Mouse (Mus musculus): ENCODE results near the gene Cpb1. TPM values are rescaled to one million over a fixed set of nuclear protein-coding genes. Genes with fewer than 3 reads are reported as not detected.

The Cpb1 gene
- polyA plus RNA-seq (2016; fragmentation: Nextera tagmentation; extraction: Ambion mirVana), result not detected in 2 replicates

GRCm38 (mm10) chr3:20275633-20276032 is at the start of gene Cpb1:
Gene Cpb1 (minus strand): TSS chr3:20275733.
- 90% methylated on average over 3 of the region's 3 CpGs for WGBS

GRCm38 (mm10) chr3:20317233-20317632 is 41.7 kb upstream of the Cpb1 start:
- Histone ChIP-seq H3K4me3 (no peak overlapping the region), H3K27ac (no peak overlapping the region), H3K4me1 (peaks cover 6% of the 10 kb centered on the region), H3K9me3 (no peaks in the 10 kb centered on the region), H3K36me3 (replicated peaks) (no peaks in the 10 kb centered on the region), H3K27me3 (ENCODE audit: poor library complexity, severe bottlenecking) (no peaks in the 10 kb centered on the region)
- 16% methylated on average over 1 of the region's 1 CpGs for WGBS
- DNase-seq (ENCODE audit: extremely low spot score, low spot score), result no peak

More at GRCm38 (mm10) chr3:20275633-20276032, at the start of gene Cpb1:
- no peaks in the 10 kb centered on the region for H3K4me1 ChIP-seq
- no peak within 1 kb of the TSS for H3K4me3 ChIP-seq
- DNase-seq (ENCODE audit: extremely low spot score, low spot score), result no peak
- no peak within 1 kb of the TSS for H3K27ac ChIP-seq
- H3K36me3 ChIP-seq (replicated peaks), result no peaks in the 10 kb centered on the region
- H3K27me3 ChIP-seq (ENCODE audit: poor library complexity, severe bottlenecking), result no peaks in the 10 kb centered on the region
- H3K9me3 ChIP-seq, result no peaks in the 10 kb centered on the region

- Histone ChIP-seq H3K4me1 (no peaks in the 10 kb centered on the region), H3K4me3 (no peak overlapping the region), H3K9me3 (no peaks in the 10 kb centered on the region), H3K27me3 (ENCODE audit: poor library complexity, severe bottlenecking) (no peaks in the 10 kb centered on the region), H3K36me3 (replicated peaks) (no peaks in the 10 kb centered on the region), H3K27ac (no peak overlapping the region)
- DNase-seq (ENCODE audit: extremely low spot score, low spot score), result no peak
- WGBS, result 92% methylated on average over 4 of the region's 4 CpGs
These were observed 33.6 kb upstream of the Cpb1 start for GRCm38 (mm10) chr3:20309142-20309541.

- Histone ChIP-seq H3K9me3 (no peaks in the 10 kb centered on the region), H3K4me1 (no peaks in the 10 kb centered on the region), H3K4me3 (no peak overlapping the region), H3K27ac (no peak overlapping the region), H3K36me3 (replicated peaks) (no peaks in the 10 kb centered on the region), H3K27me3 (ENCODE audit: poor library complexity, severe bottlenecking) (no peaks in the 10 kb centered on the region)
- DNase-seq (ENCODE audit: extremely low spot score, low spot score), result no peak
- 82% methylated on average over 4 of the region's 4 CpGs for WGBS
These were observed 31.7 kb upstream of the Cpb1 start for GRCm38 (mm10) chr3:20307256-20307655.

- no peak for DNase-seq (ENCODE audit: extremely low spot score, low spot score)
- Histone ChIP-seq H3K27ac (no peak overlapping the region), H3K4me1 (no peaks in the 10 kb centered on the region), H3K9me3 (no peaks in the 10 kb centered on the region), H3K4me3 (no peak overlapping the region), H3K27me3 (ENCODE audit: poor library complexity, severe bottlenecking) (no peaks in the 10 kb centered on the region), H3K36me3 (replicated peaks) (no peaks in the 10 kb centered on the region)
- 67% methylated on average over 2 of the region's 2 CpGs for WGBS
These were observed 29.3 kb upstream of the Cpb1 start for GRCm38 (mm10) chr3:20304758-20305352.

- Histone ChIP-seq H3K27me3 (ENCODE audit: poor library complexity, severe bottlenecking) (no peaks in the 10 kb centered on the region), H3K4me3 (no peak overlapping the region)
- 90% methylated on average over 3 of the region's 3 CpGs for WGBS
These were observed 20.0 kb upstream of the Cpb1 start for GRCm38 (mm10) chr3:20295546-20295945.

GRCm38 (mm10) chr3:20294542-20295348 is 19.2 kb upstream of the Cpb1 start:
- Histone ChIP-seq H3K36me3 (replicated peaks) (no peaks in the 10 kb centered on the region), H3K9me3 (no peaks in the 10 kb centered on the region), H3K4me3 (no peak overlapping the region), H3K4me1 (no peaks in the 10 kb centered on the region), H3K27me3 (ENCODE audit: poor library complexity, severe bottlenecking) (no peaks in the 10 kb centered on the region), H3K27ac (no peak overlapping the region)
- 86% methylated on average over 9 of the region's 9 CpGs for WGBS
- DNase-seq (ENCODE audit: extremely low spot score, low spot score), result no peak

More at GRCm38 (mm10) chr3:20295546-20295945, 20.0 kb upstream of the Cpb1 start:
- H3K9me3 ChIP-seq, result no peaks in the 10 kb centered on the region
- H3K36me3 ChIP-seq (replicated peaks), result no peaks in the 10 kb centered on the region
- H3K4me1 ChIP-seq, result no peaks in the 10 kb centered on the region
- DNase-seq (ENCODE audit: extremely low spot score, low spot score), result no peak
- no peak overlapping the region for H3K27ac ChIP-seq

- no peak for DNase-seq (ENCODE audit: extremely low spot score, low spot score)
- Histone ChIP-seq H3K27ac (no peak overlapping the region), H3K4me1 (no peaks in the 10 kb centered on the region), H3K4me3 (no peak overlapping the region), H3K27me3 (ENCODE audit: poor library complexity, severe bottlenecking) (no peaks in the 10 kb centered on the region), H3K36me3 (replicated peaks) (no peaks in the 10 kb centered on the region), H3K9me3 (no peaks in the 10 kb centered on the region)
These were observed 15.8 kb upstream of the Cpb1 start for GRCm38 (mm10) chr3:20291370-20291769.

- 91% methylated on average over 2 of the region's 2 CpGs for WGBS
- no peaks in the 10 kb centered on the region for H3K4me1 ChIP-seq
- no peak overlapping the region for H3K27ac ChIP-seq
- no peaks in the 10 kb centered on the region for H3K27me3 ChIP-seq (ENCODE audit: poor library complexity, severe bottlenecking)
- H3K4me3 ChIP-seq, result no peak overlapping the region
- no peak for DNase-seq (ENCODE audit: extremely low spot score, low spot score)
- H3K36me3 ChIP-seq (replicated peaks), result no peaks in the 10 kb centered on the region
- no peaks in the 10 kb centered on the region for H3K9me3 ChIP-seq
These were observed 13.2 kb upstream of the Cpb1 start for GRCm38 (mm10) chr3:20288761-20289160.

GRCm38 (mm10) chr3:20281796-20282195 is 6.3 kb upstream of the Cpb1 start:
- 86% methylated on average over 1 of the region's 1 CpGs for WGBS

GRCm38 (mm10) chr3:20254566-20255479 is 20.7 kb downstream of the Cpb1 start:
- Histone ChIP-seq H3K27me3 (ENCODE audit: poor library complexity, severe bottlenecking) (no peaks in the 10 kb centered on the region), H3K9me3 (no peaks in the 10 kb centered on the region), H3K36me3 (replicated peaks) (no peaks in the 10 kb centered on the region), H3K4me1 (no peaks in the 10 kb centered on the region), H3K4me3 (no peak overlapping the region), H3K27ac (no peak overlapping the region)
- 51% methylated on average over 9 of the region's 9 CpGs for WGBS
- no peak for DNase-seq (ENCODE audit: extremely low spot score, low spot score)

More at GRCm38 (mm10) chr3:20281796-20282195, 6.3 kb upstream of the Cpb1 start:
- DNase-seq (ENCODE audit: extremely low spot score, low spot score), result no peak
- H3K4me3 ChIP-seq, result no peak overlapping the region
- no peaks in the 10 kb centered on the region for H3K36me3 ChIP-seq (replicated peaks)
- H3K4me1 ChIP-seq, result no peaks in the 10 kb centered on the region
- H3K9me3 ChIP-seq, result no peaks in the 10 kb centered on the region
- no peak overlapping the region for H3K27ac ChIP-seq
- H3K27me3 ChIP-seq (ENCODE audit: poor library complexity, severe bottlenecking), result no peaks in the 10 kb centered on the region

- no peak for DNase-seq (ENCODE audit: extremely low spot score, low spot score)
- no peaks in the 10 kb centered on the region for H3K9me3 ChIP-seq
- WGBS, result 93% methylated on average over 1 of the region's 1 CpGs
- no peaks in the 10 kb centered on the region for H3K36me3 ChIP-seq (replicated peaks)
- no peak overlapping the region for H3K27ac ChIP-seq
- H3K27me3 ChIP-seq (ENCODE audit: poor library complexity, severe bottlenecking), result no peaks in the 10 kb centered on the region
- H3K4me1 ChIP-seq, result no peaks in the 10 kb centered on the region
- no peak overlapping the region for H3K4me3 ChIP-seq
These were observed 31.6 kb downstream of the Cpb1 start for GRCm38 (mm10) chr3:20243913-20244312.
